Mouse (Mus musculus) adipocyte (in vitro differentiated cells): ENCODE measurements at regions not wholly inside any gene's neighbourhood (a gene's known extent, or its start where the extent isn't known, plus 50 kb on each side); places are given as distances from the start of the nearest gene placed in this dataset.
A peak's percentile ranks its signal among the peaks of the same experiment; 100 is the strongest.

ENCODE experiments used
- DNase-seq: peaks from one replicate; pipeline ENCODE4 v3.0.0-alpha.2; 2016; ENCODE audit warnings: low spot score

GRCm38 (mm10) chr13:28794547-28794946 lies 159.0 kb downstream of the Sox4 start:
- DNase-seq, result no peak

- no peak for DNase-seq
Measured at GRCm38 (mm10) chr13:28793166-28793935, 160.2 kb downstream of the Sox4 start.

- DNase-seq, result no peak
Measured at GRCm38 (mm10) chr13:28792461-28793165, 160.9 kb downstream of the Sox4 start.

GRCm38 (mm10) chr13:28790381-28790780 lies 163.1 kb downstream of the Sox4 start:
- DNase-seq, result no peak

- peak; percentile 9 for DNase-seq
Measured at GRCm38 (mm10) chr13:28787331-28787643, 166.2 kb downstream of the Sox4 start.

- peak; percentile 30 for DNase-seq
Measured at GRCm38 (mm10) chr13:28786629-28787330, 166.7 kb downstream of the Sox4 start.

- no peak for DNase-seq
Measured at GRCm38 (mm10) chr13:28782497-28783246, 170.8 kb downstream of the Sox4 start.

- no peak for DNase-seq
Measured at GRCm38 (mm10) chr13:28782081-28782480, 171.4 kb downstream of the Sox4 start.

GRCm38 (mm10) chr13:28781660-28782059 lies 171.9 kb downstream of the Sox4 start:
- DNase-seq, result no peak

- no peak for DNase-seq
Measured at GRCm38 (mm10) chr13:28780462-28780861, 173.1 kb downstream of the Sox4 start.

GRCm38 (mm10) chr13:28775142-28775815 lies 178.2 kb downstream of the Sox4 start:
- DNase-seq, result no peak

- no peak for DNase-seq
Measured at GRCm38 (mm10) chr13:28774649-28775048, 178.9 kb downstream of the Sox4 start.

- DNase-seq, result peak; percentile 12
Measured at GRCm38 (mm10) chr13:28773466-28773865, 180.0 kb downstream of the Sox4 start.

- DNase-seq, result no peak
Measured at GRCm38 (mm10) chr13:28770531-28770930, 183.0 kb downstream of the Sox4 start.

GRCm38 (mm10) chr13:28770018-28770417 lies 183.5 kb downstream of the Sox4 start:
- DNase-seq, result no peak

- DNase-seq, result no peak
Measured at GRCm38 (mm10) chr13:28768717-28769426, 184.6 kb downstream of the Sox4 start.

GRCm38 (mm10) chr13:28762555-28762954 lies 191.0 kb downstream of the Sox4 start:
- no peak for DNase-seq

GRCm38 (mm10) chr13:28759026-28759425 lies 194.5 kb downstream of the Sox4 start:
- no peak for DNase-seq

GRCm38 (mm10) chr13:28757846-28758522 lies 195.5 kb downstream of the Sox4 start:
- peak; percentile 63 for DNase-seq
